Mouse (Mus musculus) retina, embryonic 14.5 days (tissue): ENCODE results near the gene Anapc2.

ENCODE experiments used
- DNase-seq: peaks from one replicate; pipeline ENCODE4 v3.0.0-alpha.2; 2015; ENCODE audit warnings: low spot score

The Anapc2 gene

GRCm38 (mm10) chr2:25271827-25272511, at the start of gene Anapc2, which contains the start of gene Ssna1:
TSS of gene Anapc2 (plus strand) at chr2:25272478.
TSS of gene Ssna1 (minus strand) at chr2:25272438.
- DNase-seq = peak; percentile 99

GRCm38 (mm10) chr2:25223681-25224491, 48.4 kb upstream of the Anapc2 start:
- no peak for DNase-seq

- DNase-seq = no peak
These were observed 47.8 kb upstream of the Anapc2 start, which contains the start of gene Tubb4b for GRCm38 (mm10) chr2:25224492-25224765. TSS of gene Tubb4b (minus strand) at chr2:25224702.

- DNase-seq = peak; percentile 99
These were observed 47.2 kb upstream of the Anapc2 start for GRCm38 (mm10) chr2:25224766-25225752.

- no peak for DNase-seq
These were observed 46.4 kb upstream of the Anapc2 start for GRCm38 (mm10) chr2:25225811-25226379.

DNA sequence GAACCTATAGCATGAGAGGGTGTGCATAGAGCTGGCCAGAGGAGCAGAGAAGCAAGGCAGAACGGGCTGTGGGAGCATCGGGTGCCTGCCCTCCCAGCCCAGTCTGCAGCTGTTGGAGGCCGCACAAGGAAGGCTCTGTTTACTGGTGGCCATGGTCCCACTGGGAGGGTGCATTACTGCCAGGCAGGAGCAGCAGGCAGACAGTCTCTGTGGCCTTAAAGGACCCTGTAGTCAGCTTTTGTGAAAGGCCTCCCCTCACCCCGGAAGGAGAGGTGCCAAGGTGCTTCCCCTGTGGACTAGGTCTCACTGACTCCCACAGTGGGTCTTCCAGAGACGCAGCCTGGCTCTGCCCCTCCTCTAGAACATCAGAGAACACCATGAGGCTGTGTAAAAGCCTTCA, 45.4 kb upstream of the Anapc2 start:
- no peak for DNase-seq

DNA sequence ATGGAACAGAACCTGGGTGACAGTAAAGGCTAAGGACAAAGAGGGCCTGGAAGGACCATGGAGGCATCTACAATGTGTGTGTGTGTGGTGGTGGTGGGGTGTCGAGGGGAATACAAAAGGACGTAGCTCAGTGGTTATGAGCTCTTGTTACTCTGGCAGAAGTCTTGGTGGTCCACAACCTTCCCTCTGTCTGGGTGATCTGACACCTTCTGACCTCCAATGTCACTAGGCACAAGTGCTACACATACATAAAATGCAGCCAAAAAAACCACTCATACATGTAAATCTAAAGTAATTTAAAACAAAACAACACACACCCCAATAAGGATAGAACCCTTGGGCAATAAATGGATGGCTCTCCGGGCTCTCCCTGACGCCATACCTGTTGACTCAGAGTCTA, 44.9 kb upstream of the Anapc2 start:
- DNase-seq = no peak

DNA sequence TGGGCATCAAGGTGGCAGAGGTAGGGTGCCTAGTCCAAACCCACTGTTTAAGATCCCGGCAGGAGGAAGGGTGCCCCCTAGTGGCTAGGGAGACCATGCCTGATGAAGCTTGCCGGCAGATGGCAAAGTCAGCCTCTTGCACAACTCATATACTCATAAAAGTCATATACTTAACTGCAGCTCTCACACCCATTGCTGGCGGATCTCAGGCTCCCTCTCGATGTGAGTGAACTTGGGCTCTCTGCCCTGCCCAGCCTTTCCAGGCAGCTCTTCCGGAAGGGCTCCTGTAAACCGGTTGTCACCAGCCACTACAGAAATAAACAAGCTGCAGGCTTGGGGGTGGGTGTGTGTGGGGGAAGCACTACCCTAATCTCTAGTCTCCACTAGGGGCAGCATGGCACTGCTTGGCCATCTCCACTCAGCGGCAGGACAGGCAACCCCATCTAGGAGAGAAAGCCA, 43.8 kb upstream of the Anapc2 start:
- peak; percentile 93 for DNase-seq

- no peak for DNase-seq
These were observed 43.2 kb upstream of the Anapc2 start for GRCm38 (mm10) chr2:25228995-25229530.

GRCm38 (mm10) chr2:25229582-25229981, 42.7 kb upstream of the Anapc2 start:
- DNase-seq = no peak

DNA sequence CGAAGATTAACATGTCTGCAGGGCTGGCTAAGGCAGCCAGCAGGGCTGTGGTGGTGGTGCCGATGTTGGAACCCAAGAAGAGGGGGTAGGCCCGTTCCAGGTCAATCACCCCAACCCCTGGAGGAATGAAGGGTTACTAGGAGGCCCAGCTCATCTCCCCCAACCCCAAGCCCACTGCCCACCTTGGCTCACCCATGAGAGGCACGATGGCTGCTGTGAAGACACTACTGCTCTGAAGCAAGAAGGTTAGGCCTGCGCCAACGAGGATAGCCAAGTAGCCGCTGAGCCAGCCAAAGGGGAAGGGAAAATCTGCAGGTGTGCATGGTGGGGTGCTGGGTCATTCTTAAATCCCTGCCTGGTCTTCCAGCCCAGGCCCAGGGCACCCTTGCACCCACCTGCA, 41.7 kb upstream of the Anapc2 start:
- DNase-seq = no peak

GRCm38 (mm10) chr2:25231038-25231437, 41.2 kb upstream of the Anapc2 start:
- no peak for DNase-seq

- DNase-seq = no peak
These were observed 38.9 kb upstream of the Anapc2 start for GRCm38 (mm10) chr2:25233421-25233820.

GRCm38 (mm10) chr2:25234050-25234449, 38.2 kb upstream of the Anapc2 start, which contains the start of gene Slc34a3:
TSS of gene Slc34a3 (minus strand) at chr2:25234364.
- no peak for DNase-seq

DNA sequence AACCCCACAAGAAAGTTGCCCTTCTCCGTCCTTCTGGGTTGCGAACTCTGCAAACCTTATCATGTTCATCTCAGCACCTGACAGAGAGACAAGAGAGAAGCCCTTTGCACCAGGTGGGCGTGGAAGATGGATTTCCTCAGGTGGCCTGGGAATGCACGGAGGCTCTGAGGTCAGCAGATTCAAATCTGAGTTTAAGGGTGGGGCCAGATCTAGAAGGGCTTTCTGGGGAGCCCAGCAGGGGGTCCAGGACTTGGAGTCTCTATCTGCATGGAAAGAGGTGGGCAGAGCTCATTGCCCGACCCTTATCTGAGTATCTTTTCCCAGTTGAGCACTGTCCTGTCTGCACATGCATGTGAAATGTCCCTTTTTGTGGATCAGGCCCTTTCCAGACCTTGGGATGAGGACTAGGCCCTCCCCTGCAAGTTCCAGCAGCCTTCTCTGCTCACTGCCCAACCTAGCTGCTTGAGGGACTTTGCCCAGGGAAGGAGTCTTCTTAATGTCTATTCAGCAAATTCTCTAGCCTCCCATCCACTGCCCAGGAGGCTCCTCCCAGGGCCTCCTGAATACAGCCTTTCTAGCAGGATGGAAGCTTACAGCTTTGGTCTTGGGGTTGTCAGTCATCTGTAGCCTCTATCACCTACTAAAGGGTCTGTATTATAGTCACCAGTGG, 37.6 kb upstream of the Anapc2 start:
- no peak for DNase-seq

DNA sequence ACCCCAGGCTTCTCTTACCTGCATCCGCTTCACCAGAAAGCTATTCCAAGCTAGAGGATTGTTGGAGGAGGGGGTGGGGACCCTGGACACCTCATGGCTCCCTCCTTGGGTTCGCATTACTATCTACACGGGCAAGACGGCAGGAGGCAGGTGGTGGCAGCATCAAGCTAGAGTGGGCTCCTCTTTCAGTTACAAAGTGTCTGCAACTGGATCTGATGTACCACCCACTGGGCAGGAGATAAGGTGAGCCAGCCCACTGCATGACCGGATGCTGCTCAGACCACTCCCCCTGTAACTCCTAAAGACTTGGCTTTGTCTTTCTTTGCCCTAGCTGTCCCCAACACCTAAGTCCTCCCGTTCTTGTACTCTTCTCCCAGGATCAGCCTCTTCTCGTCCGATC, 35.7 kb upstream of the Anapc2 start, which contains the start of gene Rnf224:
Gene Rnf224 (minus strand): TSS at position 174 of the 400 bp plus-strand sequence.
- DNase-seq = no peak

GRCm38 (mm10) chr2:25237522-25237921, 34.8 kb upstream of the Anapc2 start:
- DNase-seq = no peak

DNA sequence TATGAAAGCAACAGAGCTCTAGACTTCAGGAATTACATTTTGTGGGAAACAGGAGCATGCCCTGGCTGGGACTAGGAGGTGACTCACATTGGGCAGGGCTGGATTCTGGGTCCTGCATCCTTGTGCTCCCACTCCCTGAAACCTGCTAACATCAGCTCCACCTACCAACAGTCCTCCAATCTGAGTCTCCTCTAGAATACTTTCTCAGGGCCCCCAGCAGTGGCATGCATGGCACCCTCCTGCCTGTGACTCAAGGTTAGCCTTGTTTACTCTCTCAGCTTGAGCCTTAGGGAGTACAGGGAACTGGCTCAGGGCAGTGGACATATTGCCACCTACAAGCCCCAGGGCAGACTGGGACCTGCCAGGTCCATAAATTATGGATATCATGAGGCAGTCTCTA, 34.2 kb upstream of the Anapc2 start:
- no peak for DNase-seq

- DNase-seq = no peak
These were observed 32.5 kb upstream of the Anapc2 start for GRCm38 (mm10) chr2:25239766-25240165.

- no peak for DNase-seq
These were observed 32.0 kb upstream of the Anapc2 start for GRCm38 (mm10) chr2:25240310-25240709.
